Mouse (Mus musculus): ENCODE measurements around the gene Thpo.

Gene Thpo

DNA sequence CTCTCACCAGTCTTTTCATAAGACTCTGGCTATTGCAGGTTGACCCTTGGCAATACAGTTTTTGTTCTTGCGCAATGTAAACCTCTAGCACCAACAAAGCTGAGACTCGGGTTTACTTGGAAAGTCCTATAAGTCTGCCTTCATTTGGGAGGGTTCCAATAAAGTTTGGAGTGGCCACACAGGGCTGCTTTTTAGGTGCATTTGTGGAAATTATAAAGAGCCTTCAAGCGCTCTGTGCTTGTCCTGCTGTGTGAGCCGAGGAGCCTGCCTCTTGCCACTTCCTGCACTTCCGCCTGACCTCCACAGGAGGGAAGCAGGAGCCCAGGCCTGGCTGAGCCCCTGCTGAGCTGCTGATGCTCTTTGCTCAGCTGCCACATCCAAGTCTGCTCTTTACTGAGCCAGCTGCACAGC, 10.0 kb downstream of the Thpo start:
- DNase-seq = peak in 1 of 2 experiments; percentile 48

DNA sequence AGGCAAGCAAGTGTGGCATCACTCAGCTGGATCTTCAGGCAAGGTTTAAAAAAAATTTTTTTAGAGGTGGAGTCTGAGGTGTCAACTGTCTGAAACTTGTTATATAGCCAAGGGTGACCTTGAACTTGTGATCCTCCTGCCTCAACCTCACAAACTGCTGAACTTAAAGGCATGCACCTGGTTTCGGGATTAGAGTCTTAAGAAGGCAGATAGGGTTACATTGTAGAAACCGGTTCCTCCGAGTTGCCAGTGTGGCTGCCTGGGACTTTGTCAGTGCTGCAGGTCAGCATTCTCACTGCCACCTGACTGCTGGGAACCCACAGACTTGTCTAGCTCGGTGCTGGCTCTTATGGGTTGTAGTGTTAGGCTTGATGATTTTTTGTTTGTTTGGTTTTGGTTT, 11.1 kb downstream of the Thpo start:
- no peak for DNase-seq

DNA sequence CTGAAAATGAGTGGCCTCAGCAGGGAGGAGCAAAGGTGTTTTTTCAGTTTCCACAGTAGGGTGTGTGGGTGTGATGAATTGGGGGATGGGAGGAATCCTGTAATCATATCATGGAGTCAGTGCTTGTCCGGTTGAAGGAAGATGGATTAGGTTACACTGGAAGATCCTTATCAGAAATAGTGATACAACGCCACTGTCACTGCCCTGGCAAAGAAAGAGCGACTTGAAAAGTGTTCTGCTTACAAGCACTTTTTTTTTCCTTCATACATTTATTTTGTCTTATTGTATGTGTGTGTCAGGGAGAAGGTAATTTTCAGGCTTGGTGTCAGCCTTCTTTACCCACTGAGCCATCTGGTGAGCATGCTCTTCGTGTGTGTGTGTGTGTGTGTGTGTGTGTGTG, 11.6 kb downstream of the Thpo start:
- DNase-seq = no peak

DNA sequence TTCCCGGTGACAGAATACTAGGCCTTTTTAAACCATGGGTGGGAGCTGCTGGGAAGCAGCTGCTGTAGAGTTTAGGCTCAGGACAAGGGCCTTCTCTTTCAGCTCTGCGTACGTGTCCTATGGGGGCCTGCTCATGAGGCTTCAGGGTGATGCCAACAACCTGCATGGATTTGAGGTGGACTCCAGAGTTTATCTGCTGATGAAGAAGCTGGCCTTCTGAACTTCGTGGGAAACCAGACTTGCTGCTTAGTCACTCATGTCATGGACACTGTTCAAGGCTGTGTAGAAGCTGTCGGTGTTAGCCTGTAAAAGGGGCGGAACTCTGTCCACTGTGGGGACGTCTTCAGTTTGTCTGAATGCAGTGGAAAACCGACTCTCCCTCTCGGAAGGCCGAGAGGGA, 12.5 kb downstream of the Thpo start:
- no peak for DNase-seq

DNA sequence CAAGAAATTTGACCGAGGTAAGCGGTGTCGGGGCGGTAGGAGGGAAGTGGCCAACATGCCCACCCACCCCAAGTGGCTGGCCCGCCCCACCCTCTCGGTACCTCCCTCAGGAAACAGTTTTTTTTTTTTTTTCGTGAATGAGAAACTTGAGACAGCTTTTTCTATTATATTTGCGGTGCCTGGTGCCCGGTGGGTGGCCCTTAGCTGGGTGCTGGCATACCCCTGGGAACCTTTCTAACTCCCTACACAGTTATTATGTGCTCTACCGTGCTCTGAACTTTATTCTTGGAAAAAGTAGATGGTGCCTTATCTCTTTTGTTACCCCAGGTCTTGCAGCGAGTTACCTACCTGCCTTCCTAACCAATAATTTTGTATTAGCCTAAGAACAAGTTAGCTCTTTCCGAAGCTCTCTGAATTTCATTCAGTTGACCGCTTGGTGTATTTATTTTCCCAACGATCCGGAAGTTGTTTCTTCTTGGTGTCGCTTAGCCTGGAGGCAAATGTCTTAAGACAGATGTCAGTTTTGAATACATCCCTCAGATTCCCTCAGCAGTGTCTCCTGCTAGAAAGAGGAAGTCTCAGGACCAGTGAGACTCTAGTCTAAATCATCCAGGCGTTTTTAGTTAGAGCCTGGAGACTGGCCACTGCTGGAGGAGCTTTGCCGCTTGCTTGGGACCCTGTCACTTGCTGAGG, 16.2 kb downstream of the Thpo start:
- peak in 1 of 2 experiments; percentile 10 for DNase-seq

DNA sequence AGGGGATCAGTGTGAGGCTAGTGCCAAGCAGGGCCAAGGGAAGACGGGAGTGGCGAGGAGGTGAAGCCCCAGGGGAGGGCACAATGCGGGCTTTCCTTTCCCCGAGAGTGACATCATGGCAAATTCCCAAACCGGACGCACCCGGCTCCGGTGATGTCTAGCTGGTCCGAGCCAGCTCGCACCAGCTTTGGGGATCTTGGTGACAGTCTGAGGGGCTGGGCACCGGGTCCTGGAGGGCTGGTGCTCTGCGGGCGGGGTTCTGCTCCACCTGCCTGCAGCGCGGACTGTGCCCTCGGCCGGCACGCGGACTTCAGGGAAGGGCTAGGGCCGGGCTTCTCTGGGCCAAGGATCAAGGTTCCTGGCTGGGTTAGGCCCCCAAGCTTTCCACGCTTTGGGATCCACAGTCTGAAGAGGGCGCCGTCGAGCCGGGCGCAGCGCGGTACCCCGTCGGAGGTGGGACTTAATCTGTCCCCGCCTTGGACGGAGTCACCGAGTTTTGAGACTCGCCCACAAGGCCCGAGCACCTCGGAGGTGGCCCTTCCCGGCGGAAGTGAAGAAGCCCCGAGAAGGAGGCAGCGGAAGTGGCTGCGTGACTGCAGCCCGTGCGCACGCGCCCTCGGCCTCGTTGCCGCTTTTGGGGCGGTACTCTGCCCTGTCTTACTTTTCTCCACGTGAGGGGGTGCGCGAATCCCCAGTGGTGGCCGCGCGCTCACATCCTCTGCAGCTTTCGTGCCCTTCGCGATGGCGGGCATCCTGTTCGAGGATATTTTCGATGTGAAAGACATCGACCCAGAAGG, 16.9 kb downstream of the Thpo start, which contains the start of the genes Polr2h and Clcn2:
Gene Polr2h (plus strand): TSS at position 485 of the 797 bp plus-strand sequence.
Gene Clcn2 (minus strand): TSS at position 566 of the 797 bp plus-strand sequence.
- peak; percentile 96 to 98 for DNase-seq

DNA sequence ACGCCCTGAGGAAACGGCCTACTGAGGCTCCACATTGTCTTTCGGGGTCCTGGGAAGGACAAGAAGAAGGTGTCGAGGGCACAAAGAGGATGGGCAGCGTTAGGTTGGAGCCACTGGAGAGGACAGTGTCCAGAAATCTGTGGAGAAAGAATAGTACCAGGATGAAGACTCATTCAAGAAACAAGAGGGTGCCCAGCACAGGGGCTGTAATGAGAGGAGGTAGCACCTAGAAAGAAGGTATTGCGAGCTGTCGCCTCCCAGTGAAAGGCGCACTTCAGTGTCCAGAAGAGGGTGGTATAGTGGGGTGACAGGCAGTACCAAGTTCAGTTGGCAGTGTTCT, 17.5 kb downstream of the Thpo start:
- no peak for DNase-seq

DNA sequence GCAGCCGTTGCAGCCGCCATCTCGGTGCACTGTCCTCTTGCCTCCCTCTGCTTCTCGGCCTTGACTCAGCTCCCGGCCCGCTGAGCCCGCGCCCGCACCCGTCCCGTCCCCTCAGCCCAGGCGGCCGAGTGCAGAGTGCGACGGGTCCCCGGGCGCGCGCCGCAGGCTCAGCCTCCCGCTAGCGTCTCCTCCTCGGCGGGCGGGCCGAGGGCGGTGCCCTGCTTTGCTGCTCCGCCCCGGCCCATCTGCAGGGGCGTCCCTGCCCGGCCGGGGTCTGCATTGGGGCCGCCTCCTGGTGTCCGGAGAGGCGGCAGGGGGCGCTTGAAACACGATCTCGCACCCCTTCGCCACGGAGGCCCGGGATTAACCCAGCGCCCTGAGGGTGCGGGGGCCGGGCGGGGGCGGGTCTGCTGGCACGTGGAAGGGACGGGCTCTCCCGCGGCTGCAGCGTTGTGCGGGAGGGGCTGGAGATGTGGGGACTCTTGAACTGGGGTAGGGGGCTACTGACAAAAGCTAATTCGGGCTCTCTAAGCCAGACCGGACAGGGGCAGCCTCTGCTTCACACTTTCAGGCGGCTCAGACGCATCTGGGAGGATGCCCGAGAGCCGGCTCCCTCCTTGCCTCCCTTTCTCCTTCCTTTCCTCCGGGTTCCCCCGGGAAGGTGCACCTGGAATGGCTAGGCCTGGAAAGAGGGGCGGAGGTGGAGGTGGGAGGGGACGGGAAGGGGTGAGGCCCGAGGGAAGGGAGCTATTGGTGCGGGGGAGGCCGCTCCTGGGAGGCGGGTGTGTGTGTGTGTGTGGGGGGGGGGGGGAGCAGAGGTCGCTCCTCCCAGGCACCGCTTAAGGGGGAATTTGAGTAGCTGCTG, 18.1 kb downstream of the Thpo start:
- peak; percentile 75 to 82 for DNase-seq

DNA sequence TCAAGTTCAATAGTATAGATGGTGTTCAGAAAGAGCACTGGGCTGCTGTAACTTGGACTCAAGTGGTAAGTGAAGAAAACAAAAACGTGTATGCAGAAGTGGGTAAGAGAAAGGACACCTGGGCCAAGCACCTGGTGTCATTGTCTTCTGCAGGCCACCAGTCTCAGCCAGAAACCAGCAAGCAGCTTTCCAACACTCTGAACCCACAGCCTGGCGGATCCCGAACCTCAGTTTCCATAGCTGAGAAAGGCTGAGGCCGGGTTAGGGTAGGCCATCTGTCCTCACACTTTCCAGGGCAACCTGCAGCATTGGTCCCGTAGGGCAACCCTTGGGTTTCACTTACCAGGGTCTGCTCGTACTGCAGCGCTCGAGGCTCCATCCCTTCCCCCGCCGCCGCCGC, 18.7 kb downstream of the Thpo start:
- no peak for DNase-seq

DNA sequence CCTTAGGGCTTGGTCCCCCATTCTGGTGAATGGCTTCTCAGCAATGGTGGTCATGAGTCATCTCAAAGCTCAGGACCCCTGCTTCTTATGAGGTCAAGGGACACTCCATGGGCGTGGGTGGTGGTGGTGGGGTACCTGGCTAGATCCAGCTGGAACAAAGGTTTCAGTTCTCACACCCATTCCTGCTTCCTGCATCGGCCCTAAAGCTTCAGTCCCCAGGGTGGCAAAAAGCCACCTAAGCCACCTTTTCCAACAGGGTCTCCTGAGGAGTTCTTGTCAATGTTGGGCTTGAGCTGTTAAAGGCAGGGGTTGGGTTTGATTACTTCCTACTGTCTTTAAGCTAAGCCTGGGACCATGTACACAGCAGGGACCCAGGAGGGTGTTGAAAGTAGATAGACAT, 19.1 kb downstream of the Thpo start:
- no peak for DNase-seq

DNA sequence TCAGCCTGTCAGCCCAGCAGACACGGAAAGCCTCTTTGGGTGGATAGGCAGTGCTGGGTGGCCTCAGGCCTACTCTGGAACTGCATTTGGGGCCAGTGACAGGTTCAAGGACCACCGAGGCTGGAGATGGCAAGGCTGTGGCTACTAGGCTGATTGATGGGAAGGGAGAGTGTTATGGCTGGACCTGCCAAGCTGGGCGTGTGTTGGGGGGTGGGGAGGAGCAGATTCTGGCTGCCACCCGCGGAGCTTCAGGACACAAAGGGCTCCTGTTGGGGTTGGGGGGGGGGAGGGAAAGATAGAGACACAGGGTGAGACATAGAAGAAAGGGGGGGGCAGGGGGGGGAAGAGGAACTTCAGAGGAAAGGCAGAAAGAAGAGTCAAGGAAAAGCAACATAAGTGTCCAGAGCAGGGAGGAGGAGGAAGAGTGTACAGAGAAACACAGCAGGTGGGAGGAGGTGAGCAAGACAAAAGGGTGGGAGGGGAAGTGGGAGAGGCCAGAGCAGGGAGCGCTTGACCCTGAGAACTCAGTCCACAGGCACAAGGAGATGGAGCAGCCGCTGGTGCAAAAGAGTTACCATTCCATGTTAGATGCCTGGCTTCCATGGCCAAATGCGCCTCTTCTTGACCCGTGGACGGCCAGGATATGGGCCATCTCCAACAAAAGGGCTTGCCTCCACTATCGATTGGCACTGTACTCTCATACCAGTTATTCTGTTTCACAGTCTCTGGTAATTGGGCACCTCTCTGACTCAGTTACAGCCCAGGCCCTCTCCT, 19.8 kb downstream of the Thpo start:
- DNase-seq = peak; percentile 14 to 41

DNA sequence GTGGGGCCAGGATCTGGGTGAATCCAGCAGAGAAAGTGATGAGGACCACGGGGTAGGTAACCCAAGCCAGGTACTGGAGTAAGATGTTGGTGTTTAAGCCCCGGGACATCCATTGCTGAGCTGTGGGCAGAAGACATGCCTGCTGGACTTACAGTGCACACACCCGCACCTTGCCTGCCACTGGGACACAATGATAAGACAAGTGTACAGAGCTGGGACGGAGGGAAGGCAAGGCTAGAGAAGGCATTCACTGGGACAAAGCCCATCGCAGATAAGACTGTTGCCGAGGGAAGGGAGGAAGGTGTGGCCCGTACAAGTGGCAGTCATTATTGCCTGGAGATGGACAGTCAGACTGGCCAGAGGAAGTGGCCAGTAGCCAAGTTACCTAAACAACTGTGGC, 21.4 kb downstream of the Thpo start:
- no peak for DNase-seq

DNA sequence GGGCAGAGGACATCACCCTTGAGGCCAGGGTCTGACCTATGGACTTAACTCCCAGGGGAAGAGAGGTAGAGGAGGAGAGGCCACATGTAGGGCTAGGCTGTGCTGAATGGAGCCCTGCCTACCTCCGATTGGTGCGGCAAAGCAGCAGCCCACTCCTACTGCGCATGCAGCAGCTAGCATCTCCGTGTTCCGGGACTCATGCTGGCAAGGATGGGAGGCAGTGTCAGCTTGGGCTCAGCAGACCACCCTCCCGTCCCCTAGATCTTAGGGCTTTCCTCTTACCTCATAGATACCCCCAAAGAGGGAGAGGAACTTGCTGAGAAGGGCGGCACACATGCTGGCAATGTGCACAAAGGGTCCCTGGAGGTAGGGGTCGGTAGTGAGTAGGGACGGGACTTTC, 22.1 kb downstream of the Thpo start:
- DNase-seq = no peak

DNA sequence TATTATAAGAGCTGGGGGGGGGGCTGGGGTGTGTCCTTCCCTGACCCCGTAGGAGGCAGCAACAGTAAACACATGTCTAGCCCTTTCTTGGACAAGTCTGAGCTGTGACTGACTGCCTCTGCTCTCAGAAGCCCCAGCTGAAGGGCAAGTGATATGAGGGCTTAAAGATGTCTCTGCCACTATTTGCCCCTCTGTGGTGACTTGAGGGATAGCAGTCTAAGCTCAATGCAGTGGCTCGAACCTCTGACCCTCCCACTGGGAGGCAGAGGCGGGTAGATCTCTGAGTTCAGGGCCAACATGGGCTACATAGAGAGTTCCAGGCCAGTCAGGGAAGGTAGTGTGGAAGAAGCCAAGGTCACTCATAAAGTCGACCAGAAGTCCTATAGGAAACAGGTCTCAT, 23.5 kb downstream of the Thpo start:
- DNase-seq = peak in 1 of 2 experiments; percentile 49

DNA sequence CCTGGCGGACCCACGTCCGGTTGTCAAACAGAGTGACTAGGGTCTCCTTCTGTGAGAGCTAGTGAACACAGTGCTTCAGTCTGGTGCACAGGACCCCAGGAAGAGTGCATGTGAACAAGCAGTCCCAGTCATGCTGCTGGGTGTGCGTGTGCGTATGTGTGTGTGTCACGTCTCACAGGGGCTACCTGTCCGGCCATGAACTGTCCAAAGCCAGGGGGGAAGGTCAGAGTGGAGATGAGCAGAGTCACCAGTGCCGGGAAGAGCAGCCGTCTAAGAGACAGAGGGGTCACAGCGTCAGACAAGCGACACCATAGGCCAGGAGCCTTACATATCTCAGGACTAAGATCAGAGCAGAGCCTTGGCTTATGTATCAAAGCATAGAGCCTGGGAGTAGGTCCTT, 23.9 kb downstream of the Thpo start:
- DNase-seq = no peak

DNA sequence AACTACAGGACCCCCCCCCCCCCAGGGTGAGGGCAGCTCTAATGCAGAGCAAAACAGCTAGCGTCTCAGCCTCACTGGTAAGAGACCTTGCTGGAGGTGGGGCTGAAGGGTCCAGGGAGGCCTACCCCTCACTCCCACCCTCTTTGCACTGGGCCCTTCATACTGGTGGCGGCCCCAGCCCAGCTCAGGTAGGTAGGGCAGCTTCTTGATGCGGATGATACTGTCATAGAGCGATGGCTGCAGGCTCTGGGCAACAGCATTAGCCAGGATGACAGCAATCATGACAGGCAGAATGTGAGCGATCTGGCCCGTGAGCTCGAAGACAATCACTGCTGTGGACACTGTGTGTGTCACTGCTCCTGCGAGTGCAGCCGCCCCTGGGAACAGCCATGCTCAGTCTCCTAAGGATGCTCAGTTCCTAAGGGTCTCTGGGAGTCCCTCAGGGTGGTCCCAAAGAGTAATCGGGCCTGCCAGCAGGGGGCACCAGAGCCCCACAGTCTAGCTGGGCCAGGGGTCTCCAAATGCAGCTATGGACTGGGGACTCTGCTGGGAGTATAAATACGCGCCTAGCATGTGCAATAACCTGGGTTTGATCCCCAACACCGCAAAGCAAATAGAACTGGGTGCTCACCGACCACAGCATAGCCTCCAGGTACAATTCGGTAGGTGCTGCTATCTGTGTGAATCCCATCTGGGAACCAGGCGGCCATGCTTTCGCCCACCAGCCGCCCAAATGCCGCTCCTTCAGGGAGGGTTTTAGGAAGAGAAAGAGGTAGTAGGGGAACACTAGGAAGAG, 25.2 kb downstream of the Thpo start:
- peak; percentile 70 to 76 for DNase-seq

DNA sequence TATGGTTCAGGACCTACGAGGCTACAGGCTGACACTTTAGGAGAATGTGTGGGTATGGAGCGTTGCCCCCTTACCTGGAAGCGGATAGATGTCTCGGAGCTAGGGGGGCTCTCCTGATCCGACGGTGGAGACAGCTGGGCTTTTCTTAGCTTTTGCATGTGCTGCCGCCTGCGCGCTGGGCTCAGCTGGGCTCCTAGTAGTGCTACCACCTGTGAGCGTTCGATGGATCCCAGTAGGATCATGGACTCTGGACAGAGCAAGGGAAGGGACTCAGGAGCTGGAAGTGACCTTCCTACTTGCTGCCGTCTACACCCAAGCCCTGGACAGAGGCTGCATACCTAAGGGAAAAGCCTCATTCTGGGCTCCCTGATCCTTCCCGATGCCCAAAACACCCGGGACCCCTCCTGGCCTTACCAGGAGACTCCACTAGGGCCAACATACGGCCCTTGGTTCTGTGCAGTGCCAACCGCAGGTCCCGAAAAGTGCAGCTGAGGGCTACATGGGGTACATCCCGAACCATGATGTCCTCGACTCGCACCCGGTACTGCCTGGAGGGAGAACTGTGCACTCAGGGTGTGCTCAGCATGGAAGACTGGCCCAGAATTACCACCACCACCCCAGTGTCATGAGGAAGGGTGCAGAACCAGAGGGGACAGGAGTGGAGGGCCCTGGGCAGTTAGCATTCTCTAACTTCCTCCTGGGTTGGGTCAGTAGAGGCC, 25.9 kb downstream of the Thpo start:
- DNase-seq = no peak

DNA sequence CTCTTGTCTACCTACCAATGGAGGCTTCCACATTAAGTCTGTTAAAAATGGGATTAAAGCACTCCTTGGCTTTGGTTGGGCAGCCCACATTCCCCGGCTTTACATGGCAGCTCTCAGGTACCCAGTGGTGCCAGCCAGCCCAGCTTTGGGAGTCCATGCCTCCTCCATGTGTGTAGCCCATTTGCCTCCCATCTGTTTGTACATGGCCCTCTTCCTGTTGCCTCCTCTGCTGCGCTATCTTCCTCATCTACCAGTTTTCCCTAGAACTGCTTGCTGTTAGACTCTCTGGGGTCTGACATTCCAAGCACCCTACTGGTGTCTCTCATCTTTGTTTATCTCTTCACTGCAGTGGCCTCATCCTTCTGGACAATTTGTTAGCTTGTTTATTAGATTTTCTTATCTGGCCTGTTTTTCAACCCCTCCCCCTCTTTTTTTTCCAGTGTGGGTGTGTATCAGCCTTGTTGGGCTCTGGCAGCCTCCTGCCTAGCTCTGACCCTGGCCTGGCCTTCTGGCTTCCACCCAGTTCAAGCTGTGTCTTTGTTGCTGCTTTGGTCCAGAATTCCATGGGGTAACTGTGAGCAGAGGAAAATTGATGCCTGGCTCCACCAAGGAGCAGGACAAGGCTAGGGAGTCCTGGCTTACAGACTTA, 27.8 kb downstream of the Thpo start:
- peak in 1 of 2 experiments; percentile 42 for DNase-seq

DNA sequence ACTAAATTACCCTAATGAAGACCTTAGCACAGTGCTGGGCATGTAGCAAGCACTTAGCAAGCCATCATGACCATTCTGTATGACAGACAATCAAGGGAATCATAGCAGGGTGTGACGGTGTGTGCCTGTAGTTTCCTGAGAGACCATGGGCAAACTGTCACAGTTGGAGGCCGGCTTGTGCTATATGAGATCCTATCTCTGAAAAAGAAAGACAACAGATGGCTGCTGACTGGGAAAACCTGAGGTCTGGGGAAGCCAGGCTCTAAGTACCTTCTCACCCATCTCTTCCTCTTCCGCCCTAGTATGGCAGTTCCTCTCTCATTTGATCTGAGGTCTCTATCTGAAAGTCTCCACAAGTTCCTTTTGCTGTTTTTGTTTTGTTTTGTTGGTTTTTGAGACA, 28.5 kb downstream of the Thpo start:
- peak; percentile 38 to 54 for DNase-seq

DNA sequence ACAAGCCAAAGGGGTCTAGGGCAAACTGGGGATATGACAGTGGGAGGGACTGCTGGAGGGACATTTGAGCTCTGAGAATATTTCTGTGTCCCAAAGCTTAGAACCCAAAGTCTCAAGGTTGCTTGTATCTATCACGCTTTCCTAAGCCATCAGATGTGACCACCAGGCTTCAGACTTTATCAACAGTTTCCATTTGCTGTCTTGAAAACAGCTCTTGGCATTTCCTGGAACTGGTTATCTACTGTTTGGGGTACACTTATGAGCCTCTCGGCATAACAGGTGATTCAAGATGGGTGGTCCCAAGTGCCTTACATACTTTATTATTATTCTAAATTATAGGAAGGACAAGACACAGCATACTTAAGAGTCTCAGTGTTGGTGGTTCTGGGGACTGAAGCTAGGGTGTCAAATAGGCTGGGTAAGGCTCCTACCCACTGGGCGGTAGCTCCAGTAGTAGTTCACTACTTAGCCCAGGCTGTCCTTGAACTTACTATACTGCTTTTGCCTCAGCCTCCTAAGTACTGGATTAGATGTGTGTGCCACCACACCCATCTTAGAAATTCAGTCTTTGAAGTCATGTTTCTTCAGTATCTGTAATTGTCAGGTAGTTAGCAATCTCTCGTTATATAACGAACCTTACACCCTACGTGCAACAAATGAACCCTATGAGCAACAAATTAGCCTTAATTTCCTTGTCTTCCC, 30.5 kb downstream of the Thpo start:
- no peak for DNase-seq
